Mouse (Mus musculus) lung, adult 2 months (tissue): ENCODE results near the gene Chst1. TPM values are rescaled to one million over a fixed set of nuclear protein-coding genes. Genes with fewer than 3 reads are reported as not detected.
A peak's percentile ranks its signal among the peaks of the same experiment; 100 is the strongest.

Source experiments
- DNase-seq: peaks from one replicate; pipeline ENCODE4 v3.0.0; 2022
- H3K4me1 ChIP-seq: fragments of 200-500 bp; 2 replicates; pipeline ENCODE4 v1.6.1; 2011; ENCODE audit warnings: low read length; ENCODE audit not compliant: control insufficient read depth, insufficient read depth
- H3K4me3 ChIP-seq: fragments of 200-500 bp; replicated peaks from 2 replicates; pipeline ENCODE3; 2011; ENCODE audit warnings: low read depth, mild to moderate bottlenecking, control low read depth, low read length; ENCODE audit errors: extremely low read depth
- CTCF ChIP-seq: fragments of 200-500 bp; IDR thresholded peaks from 2 replicates; pipeline ENCODE4 v1.5.1; 2011; ENCODE audit warnings: mild to moderate bottlenecking, low read length, control low read depth; ENCODE audit not compliant: insufficient read depth
- POLR2A ChIP-seq: fragments of 200-500 bp; IDR thresholded peaks from 2 replicates; pipeline ENCODE4 v1.6.1; 2011; ENCODE audit warnings: low read depth, mild to moderate bottlenecking, control low read depth, low read length, borderline replicate concordance; ENCODE audit errors: extremely low read depth
- WGBS: fragments of 180-500 bp; shearing (Covaris S2); methylation state at CpG from one replicate; pipeline ENCODE4 v1.1.7; 2018; 5-methylcytosine and 5-hydroxymethylcytosine counted together
- polyA plus RNA-seq: library from polyadenylated mRNA; depleted of rRNA; stranded (reverse); fragments of >200 nt; gene quantifications from 2 replicates; pipeline ENCODE4 v1.2.3, GENCODE M21; 2012; rRNA removed

Chst1 gene
- polyA plus RNA-seq: 40.6 and 40.7 TPM in 2 replicates

GRCm38 (mm10) chr2:92599487-92600347, at the start of gene Chst1:
Gene Chst1, plus strand, starts transcription at chr2:92599707.
- TF ChIP-seq POLR2A: peak; percentile 45; the same call in 1 of the 2 replicates
- TF ChIP-seq CTCF: no peak
- under 1% methylated on average over 59 of the region's 82 CpGs for WGBS
- Histone ChIP-seq H3K4me1 (peaks cover 5% of the 10 kb centered on the region; the same call in 1 of the 2 replicates), H3K4me3 (peak within 1 kb of the TSS; percentile 54)
- DNase-seq: no peak

- DNase-seq: no peak
- Histone ChIP-seq H3K4me1 (no peaks in the 10 kb centered on the region), H3K4me3 (no peak overlapping the region)
- 31% methylated on average over 2 of the region's 2 CpGs for WGBS
- no peak for TF ChIP-seq CTCF
- no peak for TF ChIP-seq POLR2A
Observed at GRCm38 (mm10) chr2:92550051-92550450, 49.5 kb upstream of the Chst1 start.

GRCm38 (mm10) chr2:92554536-92554935, 45.0 kb upstream of the Chst1 start:
- no peak overlapping the region for H3K4me3 ChIP-seq

GRCm38 (mm10) chr2:92562930-92563329, 36.6 kb upstream of the Chst1 start:
- Histone ChIP-seq H3K4me3 (no peak overlapping the region), H3K4me1 (no peaks in the 10 kb centered on the region)
- no peak for DNase-seq
- 56% methylated on average over 4 of the region's 4 CpGs for WGBS
- TF ChIP-seq CTCF: no peak
- no peak for TF ChIP-seq POLR2A

More at GRCm38 (mm10) chr2:92554536-92554935, 45.0 kb upstream of the Chst1 start:
- DNase-seq: no peak
- no peaks in the 10 kb centered on the region for H3K4me1 ChIP-seq
- TF ChIP-seq CTCF (no peak), POLR2A (no peak)

GRCm38 (mm10) chr2:92570623-92571022, 28.9 kb upstream of the Chst1 start:
- Histone ChIP-seq H3K4me3 (no peak overlapping the region), H3K4me1 (no peaks in the 10 kb centered on the region)
- WGBS: 68% methylated on average over 6 of the region's 6 CpGs
- TF ChIP-seq CTCF (no peak), POLR2A (no peak)
- DNase-seq: no peak

- TF ChIP-seq CTCF: no peak
- TF ChIP-seq POLR2A: no peak
- Histone ChIP-seq H3K4me1 (no peaks in the 10 kb centered on the region), H3K4me3 (no peak overlapping the region)
- 60% methylated on average over 9 of the region's 9 CpGs for WGBS
- DNase-seq: no peak
Observed at GRCm38 (mm10) chr2:92577824-92578223, 21.7 kb upstream of the Chst1 start.

GRCm38 (mm10) chr2:92581302-92581701, 18.2 kb upstream of the Chst1 start:
- no peak for DNase-seq
- 81% methylated on average over 7 of the region's 7 CpGs for WGBS
- no peaks in the 10 kb centered on the region for H3K4me1 ChIP-seq
- no peak overlapping the region for H3K4me3 ChIP-seq
- TF ChIP-seq POLR2A: no peak
- no peak for TF ChIP-seq CTCF

GRCm38 (mm10) chr2:92582596-92582995, 16.9 kb upstream of the Chst1 start:
- H3K4me1 ChIP-seq: no peaks in the 10 kb centered on the region
- H3K4me3 ChIP-seq: no peak overlapping the region
- TF ChIP-seq POLR2A (no peak), CTCF (no peak)
- DNase-seq: no peak
- 68% methylated on average over 5 of the region's 5 CpGs for WGBS

GRCm38 (mm10) chr2:92587806-92588205, 11.7 kb upstream of the Chst1 start:
- no peak for DNase-seq
- TF ChIP-seq POLR2A (no peak), CTCF (no peak)
- no peaks in the 10 kb centered on the region for H3K4me1 ChIP-seq
- 92% methylated on average over 2 of the region's 2 CpGs for WGBS
- H3K4me3 ChIP-seq: no peak overlapping the region
